Mouse (Mus musculus) E14TG2a.4 (cell line): ENCODE measurements around the gene Adarb1.

Source experiments
- CTCF ChIP-seq: conservative IDR thresholded peaks from 2 replicates; pipeline ENCODE4 v1.5.1; 2014; ENCODE audit warnings: low read length
- NANOG ChIP-seq: IDR thresholded peaks from 2 replicates; pipeline ENCODE4 v1.6.1; 2014; ENCODE audit warnings: borderline replicate concordance, low read length, mixed read lengths

GRCm38 (mm10) chr10:77282822-77283221 lies 135.2 kb downstream of the Adarb1 start:
- TF ChIP-seq CTCF (peak; percentile 86), NANOG (no peak)
